Mouse (Mus musculus) forebrain, embryonic 11.5 days (tissue): ENCODE measurements around the gene Mcm3ap. TPM values are rescaled to one million over a fixed set of nuclear protein-coding genes. Genes with fewer than 3 reads are reported as not detected.

Source experiments
- ATAC-seq: fragments of 200-750 bp; cut with Nextera tagmentation; replicated peaks from 2 replicates; pipeline ENCODE4 v1.8.0; 2017; ENCODE audit warnings: moderate TSS enrichment; ENCODE audit not compliant: low FRiP score
- DNase-seq: peaks from one replicate; pipeline ENCODE4 v3.0.0-alpha.2; 2017; ENCODE audit warnings: low spot score
- H3K27ac ChIP-seq: fragments of 300-500 bp; sonication (generic); 2 replicates; pipeline ENCODE4 v1.5.1; 2014; ENCODE audit warnings: low read depth, low read length
- H3K27me3 ChIP-seq: fragments of 300-500 bp; sonication (generic); 2 replicates; pipeline ENCODE4 v1.6.1; 2014; ENCODE audit warnings: mild to moderate bottlenecking, low read length, mixed read lengths; ENCODE audit not compliant: control insufficient read depth, insufficient read depth
- H3K36me3 ChIP-seq: fragments of 300-500 bp; sonication (generic); 2 replicates; pipeline ENCODE4 v1.6.1; 2014; ENCODE audit warnings: mild to moderate bottlenecking, low read length, moderate library complexity, mixed read lengths; ENCODE audit not compliant: control insufficient read depth, insufficient read depth
- H3K4me1 ChIP-seq: fragments of 300-500 bp; sonication (generic); replicated peaks from 2 replicates; pipeline ENCODE4 v1.6.1; 2014; ENCODE audit warnings: low read length, mixed read lengths; ENCODE audit not compliant: control insufficient read depth, insufficient read depth
- H3K4me2 ChIP-seq: fragments of 300-500 bp; sonication (generic); 2 replicates; pipeline ENCODE4 v1.6.1; 2014; ENCODE audit warnings: low read depth, mild to moderate bottlenecking, low read length, moderate library complexity, mixed read lengths; ENCODE audit not compliant: severe bottlenecking
- H3K4me3 ChIP-seq: fragments of 300-500 bp; sonication (generic); 2 replicates; pipeline ENCODE4 v1.5.1; 2014; ENCODE audit warnings: low read depth, low read length
- H3K9ac ChIP-seq: fragments of 300-500 bp; sonication (generic); 2 replicates; pipeline ENCODE4 v1.6.1; 2014; ENCODE audit warnings: low read length
- H3K9me3 ChIP-seq: fragments of 300-500 bp; sonication (generic); 2 replicates; pipeline ENCODE4 v1.6.1; 2016; ENCODE audit warnings: low read length, mixed read lengths; ENCODE audit not compliant: control insufficient read depth
- WGBS: fragments of 180-500 bp; shearing (Covaris S2); extraction: QIAGEN DNeasy Blood & Tissue Kit; methylation state at CpG from one replicate; pipeline ENCODE4 v1.1.7; 2014; 5-methylcytosine and 5-hydroxymethylcytosine counted together
- polyA plus RNA-seq: library from polyadenylated mRNA; unstranded; fragments of >200 nt; fragmentation: Nextera tagmentation; extraction: Ambion mirVana; gene quantifications from 2 replicates; pipeline ENCODE4 v1.2.1, GENCODE M21; 2014

Gene Mcm3ap
- polyA plus RNA-seq, 1 experiment from 2014 or later: 92.8 TPM

DNA sequence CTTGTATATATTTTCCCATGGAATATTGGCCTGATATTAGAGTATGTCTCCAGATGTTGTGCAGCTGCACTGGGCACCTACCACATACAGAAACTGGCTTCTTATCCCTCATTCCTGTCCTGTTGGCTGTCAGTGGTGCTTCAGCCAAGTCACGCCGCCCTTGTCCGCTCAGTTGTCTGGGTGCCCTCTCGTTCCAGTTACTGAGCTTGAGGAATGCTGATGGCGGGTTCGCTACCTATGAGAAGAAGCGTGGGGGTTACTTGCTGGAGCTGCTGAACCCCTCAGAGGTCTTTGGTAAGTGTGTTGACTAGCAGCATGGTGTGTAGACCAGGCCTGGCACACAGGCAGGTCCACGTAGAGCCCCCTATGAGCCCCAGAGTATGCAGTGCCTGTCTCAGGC is 77.8 kb downstream of the Mcm3ap start:
- Histone ChIP-seq H3K4me2 (no peak overlapping the region), H3K9ac (no peak overlapping the region), H3K27ac (no peak overlapping the region), H3K4me3 (no peak overlapping the region), H3K27me3 (no peaks in the 10 kb centered on the region), H3K9me3 (no peaks in the 10 kb centered on the region), H3K4me1 (no peaks in the 10 kb centered on the region), H3K36me3 (peaks cover 12% of the 10 kb centered on the region; the same call in 1 of the 2 replicates)
- 95% methylated on average over 8 of the region's 8 CpGs for WGBS
- no peak for ATAC-seq
- DNase-seq: no peak

GRCm38 (mm10) chr10:76548218-76548617 is 79.5 kb downstream of the Mcm3ap start:
- Histone ChIP-seq H3K4me3 (no peak overlapping the region), H3K27ac (no peak overlapping the region), H3K9me3 (no peaks in the 10 kb centered on the region), H3K4me1 (no peaks in the 10 kb centered on the region), H3K4me2 (no peak overlapping the region), H3K27me3 (no peaks in the 10 kb centered on the region), H3K36me3 (peaks cover 6% of the 10 kb centered on the region; the same call in 1 of the 2 replicates), H3K9ac (no peak overlapping the region)
- no peak for DNase-seq
- WGBS: 96% methylated on average over 8 of the region's 8 CpGs
- no peak for ATAC-seq

- Histone ChIP-seq H3K9me3 (no peaks in the 10 kb centered on the region), H3K27ac (no peak overlapping the region), H3K4me2 (no peak overlapping the region), H3K9ac (no peak overlapping the region), H3K4me3 (no peak overlapping the region), H3K4me1 (no peaks in the 10 kb centered on the region), H3K36me3 (peaks cover 7% of the 10 kb centered on the region; the same call in 1 of the 2 replicates), H3K27me3 (no peaks in the 10 kb centered on the region)
- 85% methylated on average over 5 of the region's 5 CpGs for WGBS
- DNase-seq: no peak
- no peak for ATAC-seq
Measured at GRCm38 (mm10) chr10:76550458-76550857, 81.7 kb downstream of the Mcm3ap start.

GRCm38 (mm10) chr10:76551556-76551955 is 82.8 kb downstream of the Mcm3ap start:
- ATAC-seq (no peak), DNase-seq (no peak)
- Histone ChIP-seq H3K27ac (no peak overlapping the region), H3K27me3 (no peaks in the 10 kb centered on the region), H3K4me1 (no peaks in the 10 kb centered on the region), H3K9me3 (no peaks in the 10 kb centered on the region), H3K4me3 (no peak overlapping the region), H3K4me2 (no peak overlapping the region), H3K36me3 (peaks cover 4% of the 10 kb centered on the region; the same call in 1 of the 2 replicates), H3K9ac (no peak overlapping the region)
- 94% methylated on average over 3 of the region's 3 CpGs for WGBS

GRCm38 (mm10) chr10:76554061-76554460 is 85.3 kb downstream of the Mcm3ap start:
- Histone ChIP-seq H3K4me1 (no peaks in the 10 kb centered on the region), H3K4me2 (no peak overlapping the region), H3K9me3 (no peaks in the 10 kb centered on the region), H3K4me3 (no peak overlapping the region), H3K36me3 (peaks cover 4% of the 10 kb centered on the region; the same call in 1 of the 2 replicates), H3K9ac (no peak overlapping the region), H3K27ac (no peak overlapping the region), H3K27me3 (no peaks in the 10 kb centered on the region)
- 91% methylated on average over 5 of the region's 5 CpGs for WGBS
- DNase-seq (no peak), ATAC-seq (no peak)

DNA sequence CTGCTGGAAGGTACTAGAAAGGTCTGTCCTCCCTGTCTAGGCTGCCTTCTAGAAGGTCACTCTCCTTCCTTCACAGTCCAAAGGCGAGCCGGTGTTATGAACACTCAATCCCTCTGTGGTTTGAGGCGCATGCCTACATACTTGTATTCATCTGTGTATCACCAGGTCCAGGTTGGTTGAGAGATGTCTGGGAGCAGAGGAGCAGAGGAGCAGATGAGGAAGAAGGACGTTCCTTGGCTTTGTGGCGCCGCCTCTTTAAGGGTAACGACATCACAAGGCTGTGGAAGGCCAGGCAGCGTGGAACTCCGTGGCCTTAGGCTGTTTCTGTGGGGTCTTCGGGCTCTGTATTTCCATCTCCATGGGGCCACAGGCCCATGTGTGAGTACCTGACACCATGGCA is 93.2 kb downstream of the Mcm3ap start, which contains the start of gene Spatc1l:
Gene Spatc1l (plus strand): TSS at position 301 of the 400 bp plus-strand sequence.
- Histone ChIP-seq H3K9ac (no peak within 1 kb of the TSS), H3K4me3 (no peak within 1 kb of the TSS), H3K27me3 (no peaks in the 10 kb centered on the region), H3K4me1 (no peaks in the 10 kb centered on the region), H3K4me2 (no peak within 1 kb of the TSS), H3K9me3 (no peaks in the 10 kb centered on the region), H3K36me3 (no peaks in the 10 kb centered on the region), H3K27ac (no peak within 1 kb of the TSS)
- WGBS: 92% methylated on average over 10 of the region's 10 CpGs
- ATAC-seq (no peak), DNase-seq (no peak)

Other genes with a start within 250 kb of the Mcm3ap start
- gene Prmt2, start 231.1 kb upstream of the Mcm3ap start, polyA plus RNA-seq: 83.9 and 99.6 TPM in 2 replicates
- 0.12 TPM in 1 of 2 replicates, not detected in the other for gene S100b, start 215.1 kb upstream of the Mcm3ap start, polyA plus RNA-seq
- gene Dip2a, start 123.6 kb upstream of the Mcm3ap start, polyA plus RNA-seq: 4.7 TPM in 2 replicates
- gene AC141477.1, start 28.5 kb upstream of the Mcm3ap start, polyA plus RNA-seq: not detected in 2 replicates
- 22.2 and 24.3 TPM in 2 replicates for gene Pcnt, start 26.1 kb upstream of the Mcm3ap start, polyA plus RNA-seq
- gene 2610028H24Rik, start 19.8 kb upstream of the Mcm3ap start, polyA plus RNA-seq: not detected in 2 replicates
- 6.0 and 6.1 TPM in 2 replicates for gene Ybey, start 187 bp downstream of the Mcm3ap start, polyA plus RNA-seq
- gene Lss, start 62.7 kb downstream of the Mcm3ap start, polyA plus RNA-seq: 44.9 and 72.6 TPM in 2 replicates
- gene Spatc1l, start 93.3 kb downstream of the Mcm3ap start, polyA plus RNA-seq: 0.23 TPM in 1 of 2 replicates, not detected in the other
- gene Ftcd, start 106.7 kb downstream of the Mcm3ap start, polyA plus RNA-seq: not detected in 2 replicates
- 9.6 and 12.3 TPM in 2 replicates for gene Col6a2, start 154.7 kb downstream of the Mcm3ap start, polyA plus RNA-seq